Mouse (Mus musculus): ENCODE measurements around the gene Rbl2. TPM values are rescaled to one million over a fixed set of nuclear protein-coding genes. Genes with fewer than 3 reads are reported as not detected.

Gene Rbl2
- polyA plus RNA-seq (2015; fragmentation: Nextera tagmentation; extraction: Ambion mirVana) = 18.3 and 18.5 TPM in 2 replicates

GRCm38 (mm10) chr8:91069834-91070233 lies at the start of gene Rbl2:
Gene Rbl2, plus strand, starts transcription at chr8:91070057.
- H3K4me2 ChIP-seq (ENCODE audit: low read depth, low read length) = peak within 1 kb of the TSS; percentile 67
- peaks cover 8% of the 10 kb centered on the region; the same call in 1 of the 2 replicates for H3K4me1 ChIP-seq (ENCODE audit: control insufficient read depth, insufficient read depth, low read length)
- ATAC-seq (ENCODE audit: insufficient read depth, low FRiP score) = peak; percentile 96
- WGBS = under 1% methylated on average over 25 of the region's 25 CpGs
- no peaks in the 10 kb centered on the region for H3K9me3 ChIP-seq (replicated peaks; ENCODE audit: control insufficient read depth, low read length)
- H3K9ac ChIP-seq (ENCODE audit: low read length) = peak within 1 kb of the TSS; percentile 86
- peak within 1 kb of the TSS; percentile 95 for H3K4me3 ChIP-seq (replicated peaks; ENCODE audit: low read length)
- peak within 1 kb of the TSS; percentile 83 for H3K27ac ChIP-seq (ENCODE audit: low read length)
- H3K27me3 ChIP-seq (ENCODE audit: control insufficient read depth, insufficient read depth, low read length) = no peaks in the 10 kb centered on the region
- no peaks in the 10 kb centered on the region for H3K36me3 ChIP-seq (ENCODE audit: control insufficient read depth, insufficient read depth, low read length)

GRCm38 (mm10) chr8:91034417-91034816 lies 35.4 kb upstream of the Rbl2 start:
- Histone ChIP-seq H3K27me3 (ENCODE audit: control insufficient read depth, insufficient read depth, low read length) (no peaks in the 10 kb centered on the region), H3K9ac (ENCODE audit: low read length) (no peak overlapping the region), H3K4me1 (ENCODE audit: control insufficient read depth, insufficient read depth, low read length) (no peaks in the 10 kb centered on the region), H3K27ac (ENCODE audit: low read length) (no peak overlapping the region), H3K4me2 (ENCODE audit: low read depth, low read length) (no peak overlapping the region), H3K4me3 (replicated peaks; ENCODE audit: low read length) (no peak overlapping the region), H3K9me3 (replicated peaks; ENCODE audit: control insufficient read depth, low read length) (no peaks in the 10 kb centered on the region), H3K36me3 (ENCODE audit: control insufficient read depth, insufficient read depth, low read length) (peaks cover 15% of the 10 kb centered on the region; the same call in 1 of the 2 replicates)
- no peak for ATAC-seq (ENCODE audit: insufficient read depth, low FRiP score)
- WGBS = 84% methylated on average over 6 of the region's 6 CpGs

GRCm38 (mm10) chr8:91036905-91037304 lies 33.0 kb upstream of the Rbl2 start:
- H3K4me2 ChIP-seq (ENCODE audit: low read depth, low read length) = no peak overlapping the region
- H3K27me3 ChIP-seq (ENCODE audit: control insufficient read depth, insufficient read depth, low read length) = no peaks in the 10 kb centered on the region
- WGBS = 78% methylated on average over 6 of the region's 6 CpGs
- H3K4me1 ChIP-seq (ENCODE audit: control insufficient read depth, insufficient read depth, low read length) = no peaks in the 10 kb centered on the region
- peaks cover 26% of the 10 kb centered on the region; the same call in 1 of the 2 replicates for H3K36me3 ChIP-seq (ENCODE audit: control insufficient read depth, insufficient read depth, low read length)
- ATAC-seq (ENCODE audit: insufficient read depth, low FRiP score) = no peak
- no peaks in the 10 kb centered on the region for H3K9me3 ChIP-seq (replicated peaks; ENCODE audit: control insufficient read depth, low read length)
- H3K27ac ChIP-seq (ENCODE audit: low read length) = no peak overlapping the region
- H3K4me3 ChIP-seq (replicated peaks; ENCODE audit: low read length) = no peak overlapping the region
- no peak overlapping the region for H3K9ac ChIP-seq (ENCODE audit: low read length)

- peaks cover 35% of the 10 kb centered on the region for H3K36me3 ChIP-seq (ENCODE audit: control insufficient read depth, insufficient read depth, low read length)
- H3K27ac ChIP-seq (ENCODE audit: low read length) = no peak overlapping the region
- no peaks in the 10 kb centered on the region for H3K27me3 ChIP-seq (ENCODE audit: control insufficient read depth, insufficient read depth, low read length)
- H3K4me1 ChIP-seq (ENCODE audit: control insufficient read depth, insufficient read depth, low read length) = no peaks in the 10 kb centered on the region
- no peak overlapping the region for H3K4me3 ChIP-seq (replicated peaks; ENCODE audit: low read length)
- H3K9ac ChIP-seq (ENCODE audit: low read length) = no peak overlapping the region
- WGBS = 92% methylated on average over 1 of the region's 1 CpGs
- H3K9me3 ChIP-seq (replicated peaks; ENCODE audit: control insufficient read depth, low read length) = no peaks in the 10 kb centered on the region
- no peak overlapping the region for H3K4me2 ChIP-seq (ENCODE audit: low read depth, low read length)
- no peak for ATAC-seq (ENCODE audit: insufficient read depth, low FRiP score)
Measured at GRCm38 (mm10) chr8:91038637-91039036, 31.2 kb upstream of the Rbl2 start.

- WGBS = 56% methylated on average over 4 of the region's 4 CpGs
- peaks cover 31% of the 10 kb centered on the region for H3K36me3 ChIP-seq (ENCODE audit: control insufficient read depth, insufficient read depth, low read length)
- H3K27ac ChIP-seq (ENCODE audit: low read length) = peak overlapping the region; percentile 42; the same call in 1 of the 2 replicates
Measured at GRCm38 (mm10) chr8:91046370-91046769, 23.5 kb upstream of the Rbl2 start.

GRCm38 (mm10) chr8:91051037-91051436 lies 18.8 kb upstream of the Rbl2 start:
- no peak overlapping the region for H3K9ac ChIP-seq (ENCODE audit: low read length)
- H3K4me3 ChIP-seq (replicated peaks; ENCODE audit: low read length) = no peak overlapping the region
- WGBS = 34% methylated on average over 8 of the region's 8 CpGs
- ATAC-seq (ENCODE audit: insufficient read depth, low FRiP score) = no peak
- peaks cover 18% of the 10 kb centered on the region; the same call in 1 of the 2 replicates for H3K36me3 ChIP-seq (ENCODE audit: control insufficient read depth, insufficient read depth, low read length)
- no peak overlapping the region for H3K27ac ChIP-seq (ENCODE audit: low read length)
- no peak overlapping the region for H3K4me2 ChIP-seq (ENCODE audit: low read depth, low read length)
- H3K4me1 ChIP-seq (ENCODE audit: control insufficient read depth, insufficient read depth, low read length) = peaks cover 3% of the 10 kb centered on the region
- no peaks in the 10 kb centered on the region for H3K27me3 ChIP-seq (ENCODE audit: control insufficient read depth, insufficient read depth, low read length)
- no peaks in the 10 kb centered on the region for H3K9me3 ChIP-seq (replicated peaks; ENCODE audit: control insufficient read depth, low read length)

More at GRCm38 (mm10) chr8:91046370-91046769, 23.5 kb upstream of the Rbl2 start:
- peaks cover 3% of the 10 kb centered on the region for H3K4me1 ChIP-seq (ENCODE audit: control insufficient read depth, insufficient read depth, low read length)
- H3K9me3 ChIP-seq (replicated peaks; ENCODE audit: control insufficient read depth, low read length) = no peaks in the 10 kb centered on the region
- ATAC-seq (ENCODE audit: insufficient read depth, low FRiP score) = peak; percentile 58; the same call in 1 of the 2 replicates
- no peaks in the 10 kb centered on the region for H3K27me3 ChIP-seq (ENCODE audit: control insufficient read depth, insufficient read depth, low read length)
- no peak overlapping the region for H3K4me3 ChIP-seq (replicated peaks; ENCODE audit: low read length)
- H3K9ac ChIP-seq (ENCODE audit: low read length) = no peak overlapping the region
- H3K4me2 ChIP-seq (ENCODE audit: low read depth, low read length) = no peak overlapping the region

- peaks cover 18% of the 10 kb centered on the region; the same call in 1 of the 2 replicates for H3K36me3 ChIP-seq (ENCODE audit: control insufficient read depth, insufficient read depth, low read length)
- H3K4me3 ChIP-seq (replicated peaks; ENCODE audit: low read length) = no peak overlapping the region
- H3K4me2 ChIP-seq (ENCODE audit: low read depth, low read length) = no peak overlapping the region
- H3K27ac ChIP-seq (ENCODE audit: low read length) = no peak overlapping the region
- H3K4me1 ChIP-seq (ENCODE audit: control insufficient read depth, insufficient read depth, low read length) = peaks cover 3% of the 10 kb centered on the region
- ATAC-seq (ENCODE audit: insufficient read depth, low FRiP score) = no peak
- no peaks in the 10 kb centered on the region for H3K27me3 ChIP-seq (ENCODE audit: control insufficient read depth, insufficient read depth, low read length)
- WGBS = 79% methylated on average over 4 of the region's 4 CpGs
- no peak overlapping the region for H3K9ac ChIP-seq (ENCODE audit: low read length)
- H3K9me3 ChIP-seq (replicated peaks; ENCODE audit: control insufficient read depth, low read length) = no peaks in the 10 kb centered on the region
Measured at GRCm38 (mm10) chr8:91054418-91054817, 15.4 kb upstream of the Rbl2 start.

- H3K9ac ChIP-seq (ENCODE audit: low read length) = no peak overlapping the region
- H3K27me3 ChIP-seq (ENCODE audit: control insufficient read depth, insufficient read depth, low read length) = no peaks in the 10 kb centered on the region
- no peaks in the 10 kb centered on the region for H3K4me1 ChIP-seq (ENCODE audit: control insufficient read depth, insufficient read depth, low read length)
- no peak overlapping the region for H3K27ac ChIP-seq (ENCODE audit: low read length)
- H3K4me3 ChIP-seq (replicated peaks; ENCODE audit: low read length) = no peak overlapping the region
- 34% methylated on average over 3 of the region's 3 CpGs for whole genome bisulfite sequencing
- no peaks in the 10 kb centered on the region for H3K9me3 ChIP-seq (replicated peaks; ENCODE audit: control insufficient read depth, low read length)
- ATAC-seq (ENCODE audit: insufficient read depth, low FRiP score) = no peak
- H3K4me2 ChIP-seq (ENCODE audit: low read depth, low read length) = no peak overlapping the region
- peaks cover 4% of the 10 kb centered on the region; the same call in 1 of the 2 replicates for H3K36me3 ChIP-seq (ENCODE audit: control insufficient read depth, insufficient read depth, low read length)
Measured at GRCm38 (mm10) chr8:91056848-91057247, 13.0 kb upstream of the Rbl2 start.

- ATAC-seq (ENCODE audit: insufficient read depth, low FRiP score) = no peak
- H3K9me3 ChIP-seq (replicated peaks; ENCODE audit: control insufficient read depth, low read length) = no peaks in the 10 kb centered on the region
- H3K4me1 ChIP-seq (ENCODE audit: control insufficient read depth, insufficient read depth, low read length) = no peaks in the 10 kb centered on the region
- no peak overlapping the region for H3K27ac ChIP-seq (ENCODE audit: low read length)
- H3K9ac ChIP-seq (ENCODE audit: low read length) = no peak overlapping the region
- no peaks in the 10 kb centered on the region for H3K36me3 ChIP-seq (ENCODE audit: control insufficient read depth, insufficient read depth, low read length)
- no peak overlapping the region for H3K4me2 ChIP-seq (ENCODE audit: low read depth, low read length)
- H3K4me3 ChIP-seq (replicated peaks; ENCODE audit: low read length) = no peak overlapping the region
- no peaks in the 10 kb centered on the region for H3K27me3 ChIP-seq (ENCODE audit: control insufficient read depth, insufficient read depth, low read length)
Measured at GRCm38 (mm10) chr8:91059086-91059578, 10.7 kb upstream of the Rbl2 start.
